Mouse (Mus musculus): ENCODE results near the gene Fads3. TPM values are rescaled to one million over a fixed set of nuclear protein-coding genes. Genes with fewer than 3 reads are reported as not detected.

The Fads3 gene
- polyA plus RNA-seq, 1 experiment from 2014 or later, result 12.4 TPM

DNA sequence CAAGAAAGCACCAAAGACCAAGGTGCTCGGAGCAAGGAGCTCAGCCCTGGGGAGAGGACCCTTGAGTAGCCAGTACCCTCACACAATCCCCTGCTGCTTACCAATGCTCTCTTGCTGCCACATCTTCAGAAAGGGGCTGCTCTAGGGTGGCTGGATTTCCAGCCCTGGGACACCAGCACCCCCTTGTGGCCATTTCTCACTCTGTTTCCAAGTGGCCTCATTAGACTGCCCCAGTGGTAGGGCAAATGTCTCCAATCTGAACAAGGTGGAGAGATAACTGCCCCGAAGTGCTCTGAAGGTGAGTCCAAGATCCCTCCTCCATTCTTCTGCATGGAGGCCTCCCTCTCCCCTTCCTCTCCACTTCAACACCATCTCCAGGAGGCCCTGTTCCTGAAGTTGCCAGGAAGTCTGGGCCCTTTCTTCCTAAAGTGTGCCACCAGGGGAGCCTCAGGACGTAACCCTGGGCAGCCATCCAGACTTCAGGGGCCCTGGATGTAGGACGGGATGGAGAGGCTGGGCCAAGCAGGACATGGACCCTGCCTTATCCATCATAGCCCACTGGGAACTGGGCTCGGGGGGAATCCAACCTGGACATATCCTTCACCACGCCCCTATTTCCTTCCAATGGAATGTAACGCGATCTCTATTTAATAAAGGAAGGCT, 6.5 kb upstream of the Fads3 start:
- H3K9ac ChIP-seq (ENCODE audit: low read depth, low read length), result peak overlapping the region; percentile 16; the same call in 1 of the 2 replicates
- WGBS, result 57% methylated on average over 8 of the region's 8 CpGs
- no peak overlapping the region for H3K27ac ChIP-seq (ENCODE audit: low read length)
- no peak overlapping the region for H3K4me2 ChIP-seq (ENCODE audit: low read depth, low read length)
- peaks cover 8% of the 10 kb centered on the region for H3K4me1 ChIP-seq (ENCODE audit: control insufficient read depth, insufficient read depth, low read length)
- H3K36me3 ChIP-seq (ENCODE audit: control insufficient read depth, insufficient read depth, low read length), result no peaks in the 10 kb centered on the region
- H3K4me3 ChIP-seq (ENCODE audit: low read length), result no peak overlapping the region
- no peaks in the 10 kb centered on the region for H3K27me3 ChIP-seq (replicated peaks; ENCODE audit: control insufficient read depth, insufficient read depth, low read length)
- H3K9me3 ChIP-seq (ENCODE audit: control insufficient read depth, low read length), result no peaks in the 10 kb centered on the region
- peak; percentile 64 for ATAC-seq

DNA sequence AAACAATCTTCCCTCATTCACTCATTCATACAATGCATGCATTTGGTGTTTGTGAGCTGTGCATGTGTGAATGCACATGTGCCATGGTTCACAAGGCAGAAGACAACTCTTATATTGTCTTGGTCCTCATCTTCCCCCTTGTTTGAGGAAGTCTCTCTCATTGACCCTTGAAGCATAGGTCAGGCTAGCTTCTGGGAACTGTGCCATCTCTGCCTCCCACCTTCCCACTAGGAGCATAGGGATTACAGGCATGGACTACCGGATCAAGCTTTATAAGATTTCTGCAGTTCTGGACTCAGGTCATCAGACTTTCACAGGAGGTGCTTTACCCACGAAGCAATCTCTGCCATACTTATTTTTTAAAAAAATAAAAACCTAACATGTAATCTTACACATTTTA, 3.8 kb upstream of the Fads3 start:
- Histone ChIP-seq H3K36me3 (ENCODE audit: control insufficient read depth, insufficient read depth, low read length) (no peaks in the 10 kb centered on the region), H3K4me1 (ENCODE audit: control insufficient read depth, insufficient read depth, low read length) (peaks cover 23% of the 10 kb centered on the region), H3K27ac (ENCODE audit: low read length) (no peak overlapping the region), H3K9me3 (ENCODE audit: control insufficient read depth, low read length) (no peaks in the 10 kb centered on the region), H3K9ac (ENCODE audit: low read depth, low read length) (no peak overlapping the region), H3K4me2 (ENCODE audit: low read depth, low read length) (no peak overlapping the region), H3K4me3 (ENCODE audit: low read length) (no peak overlapping the region), H3K27me3 (replicated peaks; ENCODE audit: control insufficient read depth, insufficient read depth, low read length) (no peaks in the 10 kb centered on the region)
- WGBS, result 69% methylated on average over 2 of the region's 2 CpGs
- no peak for ATAC-seq

DNA sequence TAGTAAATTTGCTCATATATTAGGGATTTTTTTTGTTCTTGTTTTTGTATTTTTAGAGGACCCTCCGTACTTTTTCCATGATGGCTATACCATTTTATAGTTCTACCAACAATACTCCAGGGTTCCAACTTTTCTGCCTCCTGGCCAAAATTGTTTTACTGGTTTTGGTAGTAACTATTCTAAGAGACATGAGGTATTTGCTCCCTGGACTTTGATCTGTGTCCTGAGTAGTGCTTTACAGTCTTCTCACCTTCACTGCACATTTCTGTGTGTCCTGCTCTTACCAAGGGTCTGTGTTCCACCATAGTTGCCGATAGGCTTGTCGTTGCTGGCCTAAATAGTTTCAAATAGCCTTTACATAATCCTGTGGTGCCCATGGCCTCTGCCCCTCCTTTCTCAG, 3.0 kb upstream of the Fads3 start:
- H3K9me3 ChIP-seq (ENCODE audit: control insufficient read depth, low read length), result no peaks in the 10 kb centered on the region
- no peak overlapping the region for H3K4me3 ChIP-seq (ENCODE audit: low read length)
- peaks cover 31% of the 10 kb centered on the region for H3K4me1 ChIP-seq (ENCODE audit: control insufficient read depth, insufficient read depth, low read length)
- WGBS, result 75% methylated on average over 3 of the region's 3 CpGs
- no peak overlapping the region for H3K9ac ChIP-seq (ENCODE audit: low read depth, low read length)
- H3K36me3 ChIP-seq (ENCODE audit: control insufficient read depth, insufficient read depth, low read length), result no peaks in the 10 kb centered on the region
- H3K27ac ChIP-seq (ENCODE audit: low read length), result 0 out of 2 replicates have a peak overlapping the region, but pooled peaks have one; percentile 3
- no peak overlapping the region for H3K4me2 ChIP-seq (ENCODE audit: low read depth, low read length)
- H3K27me3 ChIP-seq (replicated peaks; ENCODE audit: control insufficient read depth, insufficient read depth, low read length), result no peaks in the 10 kb centered on the region
- no peak for ATAC-seq

- Histone ChIP-seq H3K27ac (ENCODE audit: low read length) (0 out of 2 replicates have a peak overlapping the region, but pooled peaks have one; percentile 3), H3K9me3 (ENCODE audit: control insufficient read depth, low read length) (no peaks in the 10 kb centered on the region), H3K36me3 (ENCODE audit: control insufficient read depth, insufficient read depth, low read length) (no peaks in the 10 kb centered on the region), H3K4me3 (ENCODE audit: low read length) (no peak overlapping the region), H3K4me2 (ENCODE audit: low read depth, low read length) (no peak overlapping the region), H3K27me3 (replicated peaks; ENCODE audit: control insufficient read depth, insufficient read depth, low read length) (no peaks in the 10 kb centered on the region), H3K4me1 (ENCODE audit: control insufficient read depth, insufficient read depth, low read length) (peaks cover 32% of the 10 kb centered on the region), H3K9ac (ENCODE audit: low read depth, low read length) (no peak overlapping the region)
- ATAC-seq, result no peak
- WGBS, result 23% methylated on average over 3 of the region's 3 CpGs
These were observed 2.5 kb upstream of the Fads3 start for GRCm38 (mm10) chr19:10038910-10039309.

GRCm38 (mm10) chr19:10039615-10040014, 1.8 kb upstream of the Fads3 start:
- WGBS, result 80% methylated on average over 2 of the region's 2 CpGs
- Histone ChIP-seq H3K9ac (ENCODE audit: low read depth, low read length) (no peak overlapping the region), H3K4me1 (ENCODE audit: control insufficient read depth, insufficient read depth, low read length) (peaks cover 32% of the 10 kb centered on the region), H3K27me3 (replicated peaks; ENCODE audit: control insufficient read depth, insufficient read depth, low read length) (no peaks in the 10 kb centered on the region), H3K4me2 (ENCODE audit: low read depth, low read length) (no peak overlapping the region), H3K27ac (ENCODE audit: low read length) (no peak overlapping the region), H3K36me3 (ENCODE audit: control insufficient read depth, insufficient read depth, low read length) (no peaks in the 10 kb centered on the region), H3K9me3 (ENCODE audit: control insufficient read depth, low read length) (no peaks in the 10 kb centered on the region), H3K4me3 (ENCODE audit: low read length) (no peak overlapping the region)
- no peak for ATAC-seq

- Histone ChIP-seq H3K4me2 (ENCODE audit: low read depth, low read length) (peak overlapping the region; percentile 97), H3K9ac (ENCODE audit: low read depth, low read length) (peak overlapping the region; percentile 79), H3K27me3 (replicated peaks; ENCODE audit: control insufficient read depth, insufficient read depth, low read length) (no peaks in the 10 kb centered on the region), H3K36me3 (ENCODE audit: control insufficient read depth, insufficient read depth, low read length) (no peaks in the 10 kb centered on the region), H3K9me3 (ENCODE audit: control insufficient read depth, low read length) (no peaks in the 10 kb centered on the region), H3K4me1 (ENCODE audit: control insufficient read depth, insufficient read depth, low read length) (peaks cover 32% of the 10 kb centered on the region), H3K4me3 (ENCODE audit: low read length) (peak overlapping the region; percentile 71), H3K27ac (ENCODE audit: low read length) (no peak overlapping the region)
- ATAC-seq, result peak; percentile 2; the same call in 1 of the 2 replicates
- whole genome bisulfite sequencing, result 14% methylated on average over 17 of the region's 20 CpGs
These were observed 442 bp upstream of the Fads3 start for GRCm38 (mm10) chr19:10040866-10041387.

DNA sequence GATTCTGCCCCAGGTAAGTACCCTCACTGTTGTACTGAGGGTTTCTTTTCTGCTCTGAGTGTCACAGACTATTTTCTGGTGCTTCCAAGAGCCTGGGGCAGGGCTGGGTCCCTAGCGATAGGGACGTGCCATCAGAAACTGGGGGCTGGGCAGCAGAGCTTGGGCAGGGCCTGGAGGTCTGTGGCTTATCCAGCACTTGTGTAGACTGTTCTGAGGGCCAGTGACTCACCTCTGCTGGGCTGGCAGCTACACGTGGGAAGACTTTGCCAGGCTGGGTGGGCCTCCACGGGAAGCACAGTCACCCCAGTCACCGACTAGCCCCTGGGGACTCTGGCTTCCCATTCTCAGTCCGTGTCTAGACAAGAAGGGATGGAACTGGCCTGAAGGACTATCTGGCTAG, 863 bp downstream of the Fads3 start:
- Histone ChIP-seq H3K36me3 (ENCODE audit: control insufficient read depth, insufficient read depth, low read length) (no peaks in the 10 kb centered on the region), H3K4me2 (ENCODE audit: low read depth, low read length) (peak overlapping the region; percentile 97), H3K27ac (ENCODE audit: low read length) (no peak overlapping the region), H3K4me3 (ENCODE audit: low read length) (peak overlapping the region; percentile 71), H3K27me3 (replicated peaks; ENCODE audit: control insufficient read depth, insufficient read depth, low read length) (no peaks in the 10 kb centered on the region), H3K9me3 (ENCODE audit: control insufficient read depth, low read length) (no peaks in the 10 kb centered on the region), H3K9ac (ENCODE audit: low read depth, low read length) (peak overlapping the region; percentile 79), H3K4me1 (ENCODE audit: control insufficient read depth, insufficient read depth, low read length) (peaks cover 34% of the 10 kb centered on the region)
- ATAC-seq, result peak; percentile 13; the same call in 1 of the 2 replicates
- 45% methylated on average over 6 of the region's 6 CpGs for WGBS

DNA sequence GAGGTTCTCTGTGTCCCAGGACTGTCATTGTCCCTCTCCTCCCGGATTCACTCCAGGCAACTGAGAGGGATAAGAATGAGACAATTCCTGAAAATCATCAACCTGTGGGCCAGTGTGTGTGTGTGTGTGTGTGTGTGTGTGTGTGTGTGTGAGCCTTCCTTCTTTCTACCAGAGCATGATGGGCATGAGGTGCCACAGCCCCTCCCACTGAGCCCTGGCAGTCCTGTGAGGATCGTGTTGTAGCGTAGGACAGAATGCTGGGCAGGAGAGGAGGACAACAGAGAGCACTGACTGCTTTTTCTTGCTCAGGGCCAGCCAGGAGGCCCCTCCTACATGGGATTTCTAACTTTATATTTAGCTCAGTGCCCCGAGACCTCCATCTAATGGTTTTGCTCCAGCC, 1.4 kb downstream of the Fads3 start:
- Histone ChIP-seq H3K9ac (ENCODE audit: low read depth, low read length) (no peak overlapping the region; the same call in 1 of the 2 replicates), H3K4me3 (ENCODE audit: low read length) (no peak overlapping the region), H3K4me1 (ENCODE audit: control insufficient read depth, insufficient read depth, low read length) (peaks cover 34% of the 10 kb centered on the region), H3K4me2 (ENCODE audit: low read depth, low read length) (peak overlapping the region; percentile 97; the same call in 1 of the 2 replicates), H3K9me3 (ENCODE audit: control insufficient read depth, low read length) (no peaks in the 10 kb centered on the region), H3K27ac (ENCODE audit: low read length) (no peak overlapping the region), H3K27me3 (replicated peaks; ENCODE audit: control insufficient read depth, insufficient read depth, low read length) (no peaks in the 10 kb centered on the region), H3K36me3 (ENCODE audit: control insufficient read depth, insufficient read depth, low read length) (no peaks in the 10 kb centered on the region)
- WGBS, result 83% methylated on average over 4 of the region's 4 CpGs
- ATAC-seq, result no peak

DNA sequence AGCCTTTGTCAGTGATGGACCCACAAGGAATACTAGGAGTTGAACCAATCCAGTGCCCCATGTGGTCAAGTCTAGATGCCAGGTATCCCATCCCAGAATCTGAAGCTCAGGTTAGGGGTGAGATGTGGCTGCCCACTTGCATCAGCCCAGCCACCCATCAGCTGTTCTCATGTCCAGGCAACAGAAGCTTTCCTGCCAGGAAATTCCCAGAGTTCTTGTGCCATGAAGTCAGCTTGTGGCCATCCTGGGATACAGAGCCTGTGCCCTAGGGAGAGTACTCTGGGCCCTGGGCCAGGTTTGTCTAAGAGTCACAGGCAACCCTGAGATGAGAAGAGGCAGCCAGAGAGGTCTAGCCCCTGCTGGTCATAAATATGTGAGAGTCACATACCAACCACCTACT, 2.3 kb downstream of the Fads3 start:
- Histone ChIP-seq H3K4me3 (ENCODE audit: low read length) (no peak overlapping the region), H3K4me2 (ENCODE audit: low read depth, low read length) (0 out of 2 replicates have a peak overlapping the region, but pooled peaks have one; percentile 16), H3K27ac (ENCODE audit: low read length) (no peak overlapping the region), H3K27me3 (replicated peaks; ENCODE audit: control insufficient read depth, insufficient read depth, low read length) (no peaks in the 10 kb centered on the region), H3K36me3 (ENCODE audit: control insufficient read depth, insufficient read depth, low read length) (no peaks in the 10 kb centered on the region), H3K9me3 (ENCODE audit: control insufficient read depth, low read length) (no peaks in the 10 kb centered on the region), H3K4me1 (ENCODE audit: control insufficient read depth, insufficient read depth, low read length) (peaks cover 30% of the 10 kb centered on the region), H3K9ac (ENCODE audit: low read depth, low read length) (no peak overlapping the region)
- no peak for ATAC-seq

Measured in intestine, embryonic 16.5 days (tissue).